Mouse (Mus musculus): ENCODE measurements at regions not wholly inside any gene's neighbourhood (a gene's known extent, or its start where the extent isn't known, plus 50 kb on each side); places are given as distances from the start of the nearest gene placed in this dataset.

- no peak for TF ChIP-seq CTCF (IDR thresholded peaks at IDR 0.05; ENCODE audit: low read depth, low read length)
- TF ChIP-seq POLR2A (IDR thresholded peaks at IDR 0.05; ENCODE audit: borderline replicate concordance, low read depth, low read length): no peak
Measured at GRCm38 (mm10) chr12:43962551-43963120, 247.5 kb downstream of the Dnajb9 start.
